Mouse (Mus musculus) midbrain, embryonic 13.5 days (tissue): ENCODE data around the gene Gm21973. TPM values are rescaled to one million over a fixed set of nuclear protein-coding genes. Genes with fewer than 3 reads are reported as not detected.

Experiments used
- ATAC-seq: fragments of 200-750 bp; cut with Nextera tagmentation; 2 replicates; pipeline ENCODE4 v1.8.0; 2017; ENCODE audit warnings: mild to moderate bottlenecking, moderate TSS enrichment, moderate library complexity
- H3K27ac ChIP-seq: fragments of 300-500 bp; sonication (generic); 2 replicates; pipeline ENCODE4 v1.5.1; 2015; ENCODE audit warnings: inconsistent platforms, mild to moderate bottlenecking, moderate library complexity
- H3K27me3 ChIP-seq: fragments of 300-500 bp; sonication (generic); 2 replicates; pipeline ENCODE4 v1.6.1; 2015; ENCODE audit warnings: mild to moderate bottlenecking, inconsistent platforms
- H3K36me3 ChIP-seq: fragments of 300-500 bp; sonication (generic); 2 replicates; pipeline ENCODE4 v1.6.1; 2015; ENCODE audit warnings: mild to moderate bottlenecking, inconsistent platforms
- H3K4me1 ChIP-seq: fragments of 300-500 bp; sonication (generic); replicated peaks from 2 replicates; pipeline ENCODE4 v1.6.1; 2015; ENCODE audit warnings: inconsistent platforms
- H3K4me2 ChIP-seq: fragments of 300-500 bp; sonication (generic); replicated peaks from 2 replicates; pipeline ENCODE4 v1.6.1; 2015; ENCODE audit warnings: moderate library complexity, mild to moderate bottlenecking, inconsistent platforms
- H3K4me3 ChIP-seq: fragments of 300-500 bp; sonication (generic); replicated peaks from 2 replicates; pipeline ENCODE4 v1.5.1; 2015; ENCODE audit warnings: mild to moderate bottlenecking, inconsistent platforms
- H3K9ac ChIP-seq: fragments of 300-500 bp; sonication (generic); replicated peaks from 2 replicates; pipeline ENCODE4 v1.6.1; 2015; ENCODE audit warnings: mild to moderate bottlenecking, inconsistent platforms
- H3K9me3 ChIP-seq: fragments of 300-500 bp; sonication (generic); 2 replicates; pipeline ENCODE4 v1.6.1; 2016; ENCODE audit warnings: mild to moderate bottlenecking, inconsistent platforms
- WGBS: fragments of 180-500 bp; shearing (Covaris S2); methylation state at CpG from one replicate; pipeline ENCODE4 v1.1.7; 2015; 5-methylcytosine and 5-hydroxymethylcytosine counted together
- polyA plus RNA-seq: library from polyadenylated mRNA; unstranded; fragments of >200 nt; fragmentation: Nextera tagmentation; extraction: Ambion mirVana; gene quantifications from 2 replicates; pipeline ENCODE4 v1.2.1, GENCODE M21; 2015

Gm21973 gene
- polyA plus RNA-seq, 1 experiment from 2014 or later = not detected

DNA sequence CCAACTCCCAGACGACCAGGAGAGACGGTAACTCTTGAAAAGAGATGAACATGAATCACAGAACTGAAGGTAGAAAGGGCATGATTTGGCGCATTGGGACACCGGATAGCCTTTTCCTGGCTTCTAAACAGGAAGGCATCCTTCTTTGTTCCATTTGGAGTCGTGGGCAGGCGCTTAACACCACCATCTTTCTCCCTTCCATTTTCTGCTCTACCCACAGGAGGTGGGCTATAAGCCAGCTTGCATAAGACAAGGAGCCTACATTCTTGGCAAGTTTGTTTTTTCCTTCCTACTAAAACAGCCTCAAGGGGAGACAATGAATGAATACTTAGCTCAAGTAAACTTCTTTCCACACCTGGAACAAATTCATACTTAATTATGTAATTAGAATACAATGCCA lies 88.5 kb downstream of the Gm21973 start:
- 84% methylated on average over 6 of the region's 6 CpGs for WGBS
- no peak overlapping the region for H3K27ac ChIP-seq
- H3K4me1 ChIP-seq = no peaks in the 10 kb centered on the region
- no peak overlapping the region for H3K9ac ChIP-seq
- H3K4me2 ChIP-seq = no peak overlapping the region
- no peak overlapping the region for H3K4me3 ChIP-seq
- H3K36me3 ChIP-seq = no peaks in the 10 kb centered on the region
- H3K27me3 ChIP-seq = no peaks in the 10 kb centered on the region
- no peak for ATAC-seq
- no peaks in the 10 kb centered on the region for H3K9me3 ChIP-seq

DNA sequence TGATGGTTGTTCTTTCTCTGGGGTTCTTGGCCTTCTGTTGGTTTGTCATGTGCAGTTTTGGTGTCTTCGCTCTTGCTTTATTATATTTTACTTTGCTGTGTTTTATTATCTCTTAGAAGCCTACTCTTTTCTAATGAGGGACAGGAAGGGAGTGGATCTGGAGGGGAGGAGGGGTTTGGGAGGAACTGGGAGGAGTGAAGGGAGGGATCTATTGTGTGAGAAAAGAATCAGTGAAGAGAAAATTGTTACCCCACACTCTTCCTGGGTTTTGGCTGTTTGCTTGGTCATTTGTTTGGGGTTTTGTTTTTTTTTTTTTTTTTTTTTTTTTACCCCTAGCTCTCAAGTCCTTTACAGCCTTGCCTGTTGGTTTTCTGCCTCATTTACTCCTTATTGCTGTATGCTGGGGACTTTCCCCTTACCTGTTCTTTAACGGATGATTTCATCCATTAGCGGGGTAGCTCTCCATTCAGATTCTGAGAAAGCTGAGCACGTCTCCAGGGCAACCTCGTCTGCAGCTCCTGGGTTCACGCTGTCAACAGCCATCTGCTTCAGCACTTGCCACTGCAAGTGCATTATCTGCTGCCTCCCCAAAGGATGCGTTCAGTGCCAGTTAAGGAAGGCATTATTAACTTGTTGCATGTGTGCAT lies 96.1 kb downstream of the Gm21973 start:
- H3K4me1 ChIP-seq = peaks cover 10% of the 10 kb centered on the region
- H3K4me3 ChIP-seq = no peak overlapping the region
- H3K9me3 ChIP-seq = no peaks in the 10 kb centered on the region
- no peak overlapping the region for H3K9ac ChIP-seq
- H3K36me3 ChIP-seq = no peaks in the 10 kb centered on the region
- WGBS = 13% methylated on average over 7 of the region's 7 CpGs
- H3K4me2 ChIP-seq = no peak overlapping the region
- H3K27ac ChIP-seq = no peak overlapping the region
- H3K27me3 ChIP-seq = no peaks in the 10 kb centered on the region
- ATAC-seq = peak; percentile 90

DNA sequence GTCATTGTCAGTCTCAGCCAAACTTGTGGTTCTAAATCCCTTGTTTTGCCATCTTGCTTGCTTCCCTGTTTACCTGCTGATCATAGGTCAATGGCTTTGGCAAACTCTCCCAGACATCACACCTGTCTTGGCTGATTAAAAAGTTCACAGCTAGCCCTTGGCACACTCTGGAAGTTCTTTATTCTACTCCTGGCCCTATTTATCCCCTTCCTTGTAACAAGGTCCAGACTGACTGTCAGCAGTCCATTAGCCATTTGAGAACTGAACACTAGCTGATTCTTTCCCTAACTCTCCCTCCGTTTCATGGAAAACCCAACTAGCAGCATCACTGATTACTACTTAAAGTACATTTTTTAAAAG lies 96.6 kb downstream of the Gm21973 start:
- Histone ChIP-seq H3K9me3 (no peaks in the 10 kb centered on the region), H3K36me3 (no peaks in the 10 kb centered on the region), H3K9ac (no peak overlapping the region), H3K27me3 (no peaks in the 10 kb centered on the region), H3K4me2 (no peak overlapping the region), H3K4me1 (peaks cover 10% of the 10 kb centered on the region), H3K4me3 (no peak overlapping the region), H3K27ac (no peak overlapping the region)
- peak; percentile 49; the same call in 1 of the 2 replicates for ATAC-seq
- WGBS = 27% methylated on average over 1 of the region's 1 CpGs

Other genes with a start within 250 kb of the Gm21973 start
- gene Prlr, start 148.1 kb upstream of the Gm21973 start, polyA plus RNA-seq = 0.57 and 0.75 TPM in 2 replicates
- gene Agxt2, start 33.2 kb downstream of the Gm21973 start, polyA plus RNA-seq = not detected in 2 replicates
- gene Dnajc21, start 145.1 kb downstream of the Gm21973 start, polyA plus RNA-seq = 9.8 and 10.5 TPM in 2 replicates
- 70.1 and 93.9 TPM in 2 replicates for gene Brix1, start 160.6 kb downstream of the Gm21973 start, polyA plus RNA-seq
- 31.9 and 33.9 TPM in 2 replicates for gene Rad1, start 160.6 kb downstream of the Gm21973 start, polyA plus RNA-seq
- not detected in 2 replicates for gene Ttc23l, start 233.3 kb downstream of the Gm21973 start, polyA plus RNA-seq